Mouse (Mus musculus) midbrain, embryonic 12.5 days (tissue): ENCODE data around the gene Gm11985. TPM values are rescaled to one million over a fixed set of nuclear protein-coding genes. Genes with fewer than 3 reads are reported as not detected.

Source experiments
- ATAC-seq: fragments of 200-750 bp; cut with Nextera tagmentation; 2 replicates; pipeline ENCODE4 v1.8.0; 2017; ENCODE audit warnings: low read depth, moderate TSS enrichment, moderate library complexity; ENCODE audit not compliant: low FRiP score
- H3K27ac ChIP-seq: fragments of 300-500 bp; sonication (generic); replicated peaks from 2 replicates; pipeline ENCODE4 v1.5.1; 2016; ENCODE audit warnings: mild to moderate bottlenecking
- H3K27me3 ChIP-seq: fragments of 300-500 bp; sonication (generic); 2 replicates; pipeline ENCODE4 v1.6.1; 2016; ENCODE audit warnings: mild to moderate bottlenecking
- H3K36me3 ChIP-seq: fragments of 300-500 bp; sonication (generic); 2 replicates; pipeline ENCODE4 v1.6.1; 2016
- H3K4me1 ChIP-seq: fragments of 300-500 bp; sonication (generic); 2 replicates; pipeline ENCODE4 v1.6.1; 2016
- H3K4me2 ChIP-seq: fragments of 300-500 bp; sonication (generic); replicated peaks from 2 replicates; pipeline ENCODE4 v1.6.1; 2016; ENCODE audit warnings: mild to moderate bottlenecking, moderate library complexity
- H3K4me3 ChIP-seq: fragments of 300-500 bp; sonication (generic); 2 replicates; pipeline ENCODE4 v1.5.1; 2016; ENCODE audit warnings: mild to moderate bottlenecking
- H3K9ac ChIP-seq: fragments of 300-500 bp; sonication (generic); replicated peaks from 2 replicates; pipeline ENCODE4 v1.6.1; 2016; ENCODE audit warnings: mild to moderate bottlenecking, moderate library complexity
- H3K9me3 ChIP-seq: fragments of 300-500 bp; sonication (generic); 2 replicates; pipeline ENCODE4 v1.6.1; 2016; ENCODE audit warnings: mild to moderate bottlenecking
- WGBS: fragments of 180-500 bp; shearing (Covaris S2); methylation state at CpG from one replicate; pipeline ENCODE4 v1.1.7; 2016; 5-methylcytosine and 5-hydroxymethylcytosine counted together
- polyA plus RNA-seq: library from polyadenylated mRNA; unstranded; fragments of >200 nt; fragmentation: Nextera tagmentation; extraction: Ambion mirVana; gene quantifications from 2 replicates; pipeline ENCODE4 v1.2.1, GENCODE M21; 2016

The Gm11985 gene
- polyA plus RNA-seq, 1 experiment from 2014 or later = not detected

- Histone ChIP-seq H3K27ac (no peak overlapping the region), H3K4me1 (peaks cover 10% of the 10 kb centered on the region), H3K27me3 (no peaks in the 10 kb centered on the region), H3K4me2 (no peak overlapping the region), H3K9ac (no peak overlapping the region), H3K36me3 (no peaks in the 10 kb centered on the region), H3K9me3 (no peaks in the 10 kb centered on the region), H3K4me3 (no peak overlapping the region)
- WGBS = 76% methylated on average over 4 of the region's 4 CpGs
- no peak for ATAC-seq
These were observed 9.6 kb downstream of the Gm11985 start for GRCm38 (mm10) chr11:7178724-7179123.

- 83% methylated on average over 6 of the region's 6 CpGs for WGBS
- no peaks in the 10 kb centered on the region for H3K9me3 ChIP-seq
- ATAC-seq = no peak
- no peaks in the 10 kb centered on the region for H3K4me1 ChIP-seq
- no peak overlapping the region for H3K9ac ChIP-seq
- H3K4me3 ChIP-seq = no peak overlapping the region
- H3K4me2 ChIP-seq = no peak overlapping the region
- H3K27me3 ChIP-seq = no peaks in the 10 kb centered on the region
- H3K27ac ChIP-seq = no peak overlapping the region
- 0 out of 2 replicates have a peak, but pooled peaks cover 5% of the 10 kb centered on the region for H3K36me3 ChIP-seq
These were observed 14.7 kb downstream of the Gm11985 start for GRCm38 (mm10) chr11:7173664-7174063.

- Histone ChIP-seq H3K9me3 (no peaks in the 10 kb centered on the region), H3K27me3 (no peaks in the 10 kb centered on the region), H3K27ac (no peak overlapping the region), H3K36me3 (0 out of 2 replicates have a peak, but pooled peaks cover 5% of the 10 kb centered on the region), H3K4me1 (no peaks in the 10 kb centered on the region), H3K9ac (no peak overlapping the region), H3K4me2 (no peak overlapping the region), H3K4me3 (no peak overlapping the region)
- no peak for ATAC-seq
- WGBS = 96% methylated on average over 1 of the region's 1 CpGs
These were observed 18.7 kb downstream of the Gm11985 start for GRCm38 (mm10) chr11:7169645-7170044.

GRCm38 (mm10) chr11:7164416-7164815 is 24.0 kb downstream of the Gm11985 start:
- no peak for ATAC-seq
- H3K9me3 ChIP-seq = no peaks in the 10 kb centered on the region
- peaks cover 13% of the 10 kb centered on the region; the same call in 1 of the 2 replicates for H3K4me1 ChIP-seq
- H3K4me3 ChIP-seq = no peak overlapping the region
- no peak overlapping the region for H3K27ac ChIP-seq
- H3K36me3 ChIP-seq = 0 out of 2 replicates have a peak, but pooled peaks cover under 1% of the 10 kb centered on the region
- WGBS = 60% methylated on average over 4 of the region's 4 CpGs
- H3K9ac ChIP-seq = no peak overlapping the region
- no peaks in the 10 kb centered on the region for H3K27me3 ChIP-seq
- no peak overlapping the region for H3K4me2 ChIP-seq

- peak; percentile 50; the same call in 1 of the 2 replicates for ATAC-seq
- WGBS = 78% methylated on average over 8 of the region's 8 CpGs
These were observed 26.7 kb downstream of the Gm11985 start for GRCm38 (mm10) chr11:7161502-7162174.

GRCm38 (mm10) chr11:7160637-7161101 is 27.7 kb downstream of the Gm11985 start:
- H3K4me2 ChIP-seq = no peak overlapping the region
- peak; percentile 73 for ATAC-seq
- no peak overlapping the region for H3K9ac ChIP-seq
- 22% methylated on average over 4 of the region's 4 CpGs for WGBS
- no peaks in the 10 kb centered on the region for H3K27me3 ChIP-seq
- H3K27ac ChIP-seq = peak overlapping the region; percentile 63
- H3K9me3 ChIP-seq = no peaks in the 10 kb centered on the region
- H3K36me3 ChIP-seq = no peaks in the 10 kb centered on the region
- H3K4me3 ChIP-seq = no peak overlapping the region
- peaks cover 13% of the 10 kb centered on the region; the same call in 1 of the 2 replicates for H3K4me1 ChIP-seq

More at GRCm38 (mm10) chr11:7161502-7162174, 26.7 kb downstream of the Gm11985 start:
- Histone ChIP-seq H3K4me3 (no peak overlapping the region), H3K9me3 (no peaks in the 10 kb centered on the region), H3K4me2 (no peak overlapping the region), H3K27ac (no peak overlapping the region), H3K36me3 (no peaks in the 10 kb centered on the region), H3K27me3 (no peaks in the 10 kb centered on the region), H3K9ac (no peak overlapping the region), H3K4me1 (peaks cover 13% of the 10 kb centered on the region; the same call in 1 of the 2 replicates)

- 0 out of 2 replicates have a peak overlapping the region, but pooled peaks have one; percentile 22 for H3K27ac ChIP-seq
- WGBS = 74% methylated on average over 6 of the region's 6 CpGs
- no peak for ATAC-seq
- no peaks in the 10 kb centered on the region for H3K36me3 ChIP-seq
- no peak overlapping the region for H3K9ac ChIP-seq
- H3K4me2 ChIP-seq = no peak overlapping the region
- no peak overlapping the region for H3K4me3 ChIP-seq
- H3K27me3 ChIP-seq = no peaks in the 10 kb centered on the region
- H3K4me1 ChIP-seq = peaks cover 13% of the 10 kb centered on the region; the same call in 1 of the 2 replicates
- no peaks in the 10 kb centered on the region for H3K9me3 ChIP-seq
These were observed 28.2 kb downstream of the Gm11985 start for GRCm38 (mm10) chr11:7160146-7160545.

- no peak overlapping the region for H3K9ac ChIP-seq
- no peak for ATAC-seq
- no peak overlapping the region for H3K4me2 ChIP-seq
- H3K27me3 ChIP-seq = no peaks in the 10 kb centered on the region
- WGBS = 85% methylated on average over 6 of the region's 6 CpGs
- no peaks in the 10 kb centered on the region for H3K36me3 ChIP-seq
- no peak overlapping the region for H3K4me3 ChIP-seq
- H3K9me3 ChIP-seq = no peaks in the 10 kb centered on the region
- H3K4me1 ChIP-seq = peaks cover 13% of the 10 kb centered on the region; the same call in 1 of the 2 replicates
- no peak overlapping the region for H3K27ac ChIP-seq
These were observed 30.2 kb downstream of the Gm11985 start for GRCm38 (mm10) chr11:7158196-7158595.

- no peaks in the 10 kb centered on the region for H3K36me3 ChIP-seq
- no peak for ATAC-seq
These were observed 31.9 kb downstream of the Gm11985 start for GRCm38 (mm10) chr11:7156427-7156826.

GRCm38 (mm10) chr11:7153081-7153480 is 35.3 kb downstream of the Gm11985 start:
- no peak overlapping the region for H3K9ac ChIP-seq
- 80% methylated on average over 8 of the region's 8 CpGs for WGBS
- no peak for ATAC-seq

More at GRCm38 (mm10) chr11:7156427-7156826, 31.9 kb downstream of the Gm11985 start:
- peaks cover 13% of the 10 kb centered on the region; the same call in 1 of the 2 replicates for H3K4me1 ChIP-seq
- H3K27ac ChIP-seq = no peak overlapping the region
- no peaks in the 10 kb centered on the region for H3K9me3 ChIP-seq
- H3K9ac ChIP-seq = no peak overlapping the region
- no peak overlapping the region for H3K4me3 ChIP-seq
- no peaks in the 10 kb centered on the region for H3K27me3 ChIP-seq
- H3K4me2 ChIP-seq = no peak overlapping the region
- 83% methylated on average over 4 of the region's 4 CpGs for WGBS

GRCm38 (mm10) chr11:7152371-7152770 is 36.0 kb downstream of the Gm11985 start:
- no peaks in the 10 kb centered on the region for H3K36me3 ChIP-seq
- no peaks in the 10 kb centered on the region for H3K9me3 ChIP-seq
- H3K4me1 ChIP-seq = no peaks in the 10 kb centered on the region
- ATAC-seq = no peak
- no peak overlapping the region for H3K4me2 ChIP-seq
- H3K27me3 ChIP-seq = no peaks in the 10 kb centered on the region
- H3K27ac ChIP-seq = no peak overlapping the region
- H3K4me3 ChIP-seq = no peak overlapping the region
- WGBS = 91% methylated on average over 12 of the region's 12 CpGs
- no peak overlapping the region for H3K9ac ChIP-seq

More at GRCm38 (mm10) chr11:7153081-7153480, 35.3 kb downstream of the Gm11985 start:
- no peaks in the 10 kb centered on the region for H3K27me3 ChIP-seq
- H3K27ac ChIP-seq = no peak overlapping the region
- no peaks in the 10 kb centered on the region for H3K36me3 ChIP-seq
- H3K9me3 ChIP-seq = no peaks in the 10 kb centered on the region
- H3K4me1 ChIP-seq = no peaks in the 10 kb centered on the region
- no peak overlapping the region for H3K4me2 ChIP-seq
- no peak overlapping the region for H3K4me3 ChIP-seq

- H3K4me3 ChIP-seq = no peak overlapping the region
- H3K9ac ChIP-seq = no peak overlapping the region
- no peak for ATAC-seq
- no peak overlapping the region for H3K4me2 ChIP-seq
- no peaks in the 10 kb centered on the region for H3K27me3 ChIP-seq
- WGBS = 93% methylated on average over 8 of the region's 8 CpGs
- H3K36me3 ChIP-seq = no peaks in the 10 kb centered on the region
- no peak overlapping the region for H3K27ac ChIP-seq
- H3K9me3 ChIP-seq = no peaks in the 10 kb centered on the region
- no peaks in the 10 kb centered on the region for H3K4me1 ChIP-seq
These were observed 37.9 kb downstream of the Gm11985 start for GRCm38 (mm10) chr11:7150511-7150910.
